Mouse (Mus musculus): ENCODE results near the gene Hist1h4d. TPM values are rescaled to one million over a fixed set of nuclear protein-coding genes. Genes with fewer than 3 reads are reported as not detected.
"Not testable (repeated sequence)": the region's sequence is repeated elsewhere in the genome, so short reads cannot be mapped to it uniquely, and the experiment has no call there.

The Hist1h4d gene
- polyA plus RNA-seq, 1 experiment from 2014 or later: 49.1 TPM

GRCm38 (mm10) chr13:23546694-23547093 is 34.7 kb upstream of the Hist1h4d start:
- Histone ChIP-seq H3K27me3 (ENCODE audit: control insufficient read depth, insufficient read depth, low read length) (no peaks in the 10 kb centered on the region), H3K4me1 (ENCODE audit: control insufficient read depth, insufficient read depth, low read length) (peaks cover 8% of the 10 kb centered on the region), H3K36me3 (ENCODE audit: control insufficient read depth, insufficient read depth) (no peaks in the 10 kb centered on the region), H3K27ac (ENCODE audit: low read length) (no peak overlapping the region), H3K4me3 (ENCODE audit: low read length) (no peak overlapping the region), H3K4me2 (ENCODE audit: low read depth, low read length) (no peak overlapping the region), H3K9ac (ENCODE audit: low read length) (no peak overlapping the region), H3K9me3 (replicated peaks; ENCODE audit: control insufficient read depth, low read length) (no peaks in the 10 kb centered on the region)
- WGBS: 69% methylated on average over 5 of the region's 5 CpGs
- ATAC-seq (replicated peaks; ENCODE audit: extremely low read depth, insufficient read depth, low FRiP score): no peak

DNA sequence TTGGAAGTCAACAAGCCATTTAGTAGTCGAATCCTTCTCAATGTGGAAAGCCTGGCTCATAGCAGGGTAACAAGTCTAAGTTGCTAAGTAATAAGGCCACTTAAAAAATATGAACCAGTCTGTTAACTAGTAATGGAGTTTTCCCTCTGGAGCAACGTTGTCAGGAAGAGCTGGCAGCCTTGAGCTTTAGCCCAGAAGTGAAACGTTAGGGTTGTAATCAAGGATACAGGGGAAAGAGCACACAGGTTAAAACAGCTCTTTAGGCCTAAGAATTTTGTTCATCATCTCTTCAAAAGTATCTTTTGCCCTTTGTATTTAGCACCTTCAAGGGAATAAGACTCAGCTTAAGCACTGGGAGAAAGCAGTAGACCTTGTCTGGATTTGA is 30.6 kb upstream of the Hist1h4d start:
- Histone ChIP-seq H3K27me3 (ENCODE audit: control insufficient read depth, insufficient read depth, low read length) (no peaks in the 10 kb centered on the region), H3K9ac (ENCODE audit: low read length) (peak overlapping the region; percentile 73), H3K4me1 (ENCODE audit: control insufficient read depth, insufficient read depth, low read length) (peaks cover 10% of the 10 kb centered on the region), H3K27ac (ENCODE audit: low read length) (peak overlapping the region; percentile 89), H3K9me3 (replicated peaks; ENCODE audit: control insufficient read depth, low read length) (no peaks in the 10 kb centered on the region), H3K36me3 (ENCODE audit: control insufficient read depth, insufficient read depth) (no peaks in the 10 kb centered on the region), H3K4me2 (ENCODE audit: low read depth, low read length) (peak overlapping the region; percentile 70), H3K4me3 (ENCODE audit: low read length) (peak overlapping the region; percentile 56)
- ATAC-seq (replicated peaks; ENCODE audit: extremely low read depth, insufficient read depth, low FRiP score): no peak
- 9% methylated on average over 3 of the region's 3 CpGs for WGBS

DNA sequence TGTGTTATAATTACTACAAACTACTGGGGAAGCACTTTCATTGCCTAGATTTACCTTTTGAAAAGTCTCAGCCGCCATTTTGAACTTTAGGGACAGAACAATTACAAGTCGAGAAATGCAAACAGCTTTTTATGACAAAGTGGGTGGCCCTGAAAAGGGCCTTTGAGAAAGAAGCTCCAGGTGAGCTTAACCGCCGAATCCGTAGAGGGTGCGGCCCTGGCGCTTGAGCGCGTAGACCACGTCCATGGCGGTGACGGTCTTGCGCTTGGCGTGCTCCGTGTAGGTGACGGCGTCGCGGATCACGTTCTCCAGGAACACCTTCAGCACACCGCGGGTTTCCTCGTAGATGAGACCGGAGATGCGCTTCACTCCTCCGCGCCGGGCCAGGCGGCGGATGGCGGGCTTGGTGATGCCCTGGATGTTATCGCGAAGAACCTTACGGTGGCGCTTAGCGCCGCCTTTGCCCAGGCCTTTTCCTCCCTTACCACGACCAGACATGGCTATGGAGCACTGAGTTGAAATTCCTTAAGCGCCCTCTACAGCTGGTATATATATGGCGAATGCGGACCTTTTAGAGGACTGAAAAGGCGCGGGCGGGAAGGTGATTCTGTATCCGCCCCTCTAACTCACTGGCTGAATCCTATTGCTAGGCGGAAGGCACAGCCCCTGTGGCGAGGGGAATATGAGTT is 30.1 kb upstream of the Hist1h4d start, which contains the start of gene Hist1h4f:
TSS of gene Hist1h4f (minus strand) at position 503 of the 689 bp plus-strand sequence.
- under 1% methylated on average over 44 of the region's 47 CpGs for whole genome bisulfite sequencing
- peak within 1 kb of the TSS; percentile 56 for H3K4me3 ChIP-seq (ENCODE audit: low read length)
- peak within 1 kb of the TSS; percentile 70 for H3K4me2 ChIP-seq (ENCODE audit: low read depth, low read length)
- not testable (repeated sequence) for H3K9me3 ChIP-seq (replicated peaks; ENCODE audit: control insufficient read depth, low read length); H3K27me3 ChIP-seq (ENCODE audit: control insufficient read depth, insufficient read depth, low read length); H3K36me3 ChIP-seq (ENCODE audit: control insufficient read depth, insufficient read depth)
- peak; percentile 83 for ATAC-seq (replicated peaks; ENCODE audit: extremely low read depth, insufficient read depth, low FRiP score)
- peak within 1 kb of the TSS; percentile 89 for H3K27ac ChIP-seq (ENCODE audit: low read length)
- peaks cover 10% of the 10 kb centered on the region for H3K4me1 ChIP-seq (ENCODE audit: control insufficient read depth, insufficient read depth, low read length)
- peak within 1 kb of the TSS; percentile 73 for H3K9ac ChIP-seq (ENCODE audit: low read length)

- Histone ChIP-seq H3K4me3 (ENCODE audit: low read length) (peak overlapping the region; percentile 56), H3K27me3 (ENCODE audit: control insufficient read depth, insufficient read depth, low read length) (no peaks in the 10 kb centered on the region), H3K4me2 (ENCODE audit: low read depth, low read length) (peak overlapping the region; percentile 70), H3K36me3 (ENCODE audit: control insufficient read depth, insufficient read depth) (no peaks in the 10 kb centered on the region), H3K9ac (ENCODE audit: low read length) (peak overlapping the region; percentile 73), H3K27ac (ENCODE audit: low read length) (peak overlapping the region; percentile 89), H3K4me1 (ENCODE audit: control insufficient read depth, insufficient read depth, low read length) (peaks cover 10% of the 10 kb centered on the region), H3K9me3 (replicated peaks; ENCODE audit: control insufficient read depth, low read length) (no peaks in the 10 kb centered on the region)
- 47% methylated on average over 8 of the region's 8 CpGs for WGBS
- ATAC-seq (replicated peaks; ENCODE audit: extremely low read depth, insufficient read depth, low FRiP score): no peak
Measured at GRCm38 (mm10) chr13:23551931-23552914, 29.2 kb upstream of the Hist1h4d start.

GRCm38 (mm10) chr13:23552962-23553361 is 28.4 kb upstream of the Hist1h4d start, which contains the start of gene Hist1h1d:
TSS of gene Hist1h1d (plus strand) at chr13:23553262.
- Histone ChIP-seq H3K36me3 (ENCODE audit: control insufficient read depth, insufficient read depth) (no peaks in the 10 kb centered on the region), H3K4me1 (ENCODE audit: control insufficient read depth, insufficient read depth, low read length) (peaks cover 10% of the 10 kb centered on the region), H3K4me2 (ENCODE audit: low read depth, low read length) (peak within 1 kb of the TSS; percentile 70), H3K9ac (ENCODE audit: low read length) (peak within 1 kb of the TSS; percentile 85; the same call in 1 of the 2 replicates), H3K9me3 (replicated peaks; ENCODE audit: control insufficient read depth, low read length) (no peaks in the 10 kb centered on the region), H3K27me3 (ENCODE audit: control insufficient read depth, insufficient read depth, low read length) (no peaks in the 10 kb centered on the region), H3K27ac (ENCODE audit: low read length) (peak within 1 kb of the TSS; percentile 93), H3K4me3 (ENCODE audit: low read length) (no peak within 1 kb of the TSS)
- no peak for ATAC-seq (replicated peaks; ENCODE audit: extremely low read depth, insufficient read depth, low FRiP score)

DNA sequence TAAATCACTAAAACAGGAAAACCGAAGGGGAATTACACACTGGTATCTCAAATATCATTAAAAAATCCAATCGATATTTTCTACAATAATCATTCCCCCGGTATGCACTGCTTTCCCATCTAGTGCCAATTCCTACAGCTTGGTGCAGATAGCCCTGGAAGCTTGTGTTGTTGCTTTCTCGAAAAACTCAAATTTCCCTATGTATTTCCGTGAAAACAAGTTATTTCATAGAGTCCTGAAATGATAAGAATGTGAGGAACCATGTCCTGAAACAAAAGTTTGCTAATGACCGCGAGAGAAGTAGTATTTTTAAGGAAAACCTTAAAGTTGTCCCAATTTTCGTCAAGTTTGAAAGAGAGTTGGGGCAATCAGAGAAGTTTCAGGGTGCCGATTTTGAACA is 27.0 kb upstream of the Hist1h4d start:
- Histone ChIP-seq H3K36me3 (ENCODE audit: control insufficient read depth, insufficient read depth) (no peaks in the 10 kb centered on the region), H3K4me1 (ENCODE audit: control insufficient read depth, insufficient read depth, low read length) (peaks cover 10% of the 10 kb centered on the region), H3K27me3 (ENCODE audit: control insufficient read depth, insufficient read depth, low read length) (no peaks in the 10 kb centered on the region), H3K27ac (ENCODE audit: low read length) (peak overlapping the region; percentile 93), H3K9me3 (replicated peaks; ENCODE audit: control insufficient read depth, low read length) (no peaks in the 10 kb centered on the region), H3K9ac (ENCODE audit: low read length) (peak overlapping the region; percentile 85), H3K4me3 (ENCODE audit: low read length) (peak overlapping the region; percentile 55), H3K4me2 (ENCODE audit: low read depth, low read length) (peak overlapping the region; percentile 90)
- 20% methylated on average over 9 of the region's 9 CpGs for WGBS
- ATAC-seq (replicated peaks; ENCODE audit: extremely low read depth, insufficient read depth, low FRiP score): no peak

GRCm38 (mm10) chr13:23554925-23555838 is 26.2 kb upstream of the Hist1h4d start:
- peak overlapping the region; percentile 90 for H3K4me2 ChIP-seq (ENCODE audit: low read depth, low read length)
- peaks cover 10% of the 10 kb centered on the region for H3K4me1 ChIP-seq (ENCODE audit: control insufficient read depth, insufficient read depth, low read length)
- ATAC-seq (replicated peaks; ENCODE audit: extremely low read depth, insufficient read depth, low FRiP score): peak; percentile 77
- peak overlapping the region; percentile 93 for H3K27ac ChIP-seq (ENCODE audit: low read length)
- no peaks in the 10 kb centered on the region for H3K36me3 ChIP-seq (ENCODE audit: control insufficient read depth, insufficient read depth)
- H3K4me3 ChIP-seq (ENCODE audit: low read length): peak overlapping the region; percentile 55
- H3K27me3 ChIP-seq (ENCODE audit: control insufficient read depth, insufficient read depth, low read length): no peaks in the 10 kb centered on the region
- peak overlapping the region; percentile 85 for H3K9ac ChIP-seq (ENCODE audit: low read length)
- under 1% methylated on average over 54 of the region's 54 CpGs for WGBS
- no peaks in the 10 kb centered on the region for H3K9me3 ChIP-seq (replicated peaks; ENCODE audit: control insufficient read depth, low read length)

DNA sequence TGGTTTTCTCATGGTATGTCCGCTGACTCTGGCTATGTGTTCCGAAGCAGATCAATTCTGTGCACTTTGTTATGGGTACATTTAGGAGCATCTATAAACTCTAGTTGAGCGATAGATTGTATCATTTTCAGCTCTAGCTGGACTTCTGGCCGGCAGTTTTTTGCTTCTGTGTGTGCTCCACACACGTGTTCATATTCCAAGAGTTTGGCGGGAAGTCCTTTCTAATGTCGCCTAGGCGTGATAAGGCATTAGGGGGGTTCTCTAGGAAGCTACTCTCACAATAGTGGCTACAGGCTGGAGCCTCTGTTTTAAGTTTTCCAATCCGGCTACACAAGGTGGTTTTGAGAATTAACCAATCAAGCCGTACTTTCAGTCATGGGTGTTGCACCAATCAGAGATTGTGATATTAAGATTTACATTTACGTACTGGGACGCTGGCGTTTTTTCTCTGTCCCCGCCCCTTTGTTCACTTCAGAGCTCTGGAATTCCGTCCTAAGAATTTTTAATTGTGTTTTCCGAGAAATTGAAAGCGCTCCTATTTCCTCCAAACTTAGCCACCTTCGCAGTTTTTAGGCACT is 25.5 kb upstream of the Hist1h4d start:
- Histone ChIP-seq H3K27me3 (ENCODE audit: control insufficient read depth, insufficient read depth, low read length) (no peaks in the 10 kb centered on the region), H3K9me3 (replicated peaks; ENCODE audit: control insufficient read depth, low read length) (no peaks in the 10 kb centered on the region), H3K36me3 (ENCODE audit: control insufficient read depth, insufficient read depth) (no peaks in the 10 kb centered on the region), H3K4me3 (ENCODE audit: low read length) (peak overlapping the region; percentile 55), H3K4me2 (ENCODE audit: low read depth, low read length) (peak overlapping the region; percentile 90), H3K9ac (ENCODE audit: low read length) (peak overlapping the region; percentile 85), H3K27ac (ENCODE audit: low read length) (peak overlapping the region; percentile 93), H3K4me1 (ENCODE audit: control insufficient read depth, insufficient read depth, low read length) (peaks cover 6% of the 10 kb centered on the region)
- ATAC-seq (replicated peaks; ENCODE audit: extremely low read depth, insufficient read depth, low FRiP score): peak; percentile 72
- 0% methylated on average over 18 of the region's 18 CpGs for WGBS
